Mouse (Mus musculus): ENCODE data around the gene Pdss2. TPM values are rescaled to one million over a fixed set of nuclear protein-coding genes. Genes with fewer than 3 reads are reported as not detected.
"Not testable (repeated sequence)": the region's sequence is repeated elsewhere in the genome, so short reads cannot be mapped to it uniquely, and the experiment has no call there.

Pdss2 gene
- polyA plus RNA-seq, 1 experiment from 2014 or later: 18.0 TPM

GRCm38 (mm10) chr10:43235758-43236669, 14.7 kb downstream of the Pdss2 start:
- H3K9me3 ChIP-seq (ENCODE audit: low read length): peaks cover 5% of the 10 kb centered on the region; the same call in 1 of the 2 replicates
- no peak for ATAC-seq (ENCODE audit: low FRiP score, low TSS enrichment)
- WGBS: 91% methylated on average over 5 of the region's 5 CpGs
- H3K9ac ChIP-seq (replicated peaks; ENCODE audit: low read length): no peak overlapping the region
- no peak overlapping the region for H3K4me3 ChIP-seq (ENCODE audit: low read length)
- H3K36me3 ChIP-seq (ENCODE audit: insufficient read depth, low read length): no peaks in the 10 kb centered on the region
- no peak overlapping the region for H3K4me2 ChIP-seq (replicated peaks; ENCODE audit: low read depth, low read length)
- no peak overlapping the region for H3K27ac ChIP-seq (ENCODE audit: low read length)
- no peaks in the 10 kb centered on the region for H3K4me1 ChIP-seq (ENCODE audit: insufficient read depth, low read length)
- no peaks in the 10 kb centered on the region for H3K27me3 ChIP-seq (ENCODE audit: insufficient read depth, low read length)

GRCm38 (mm10) chr10:43242215-43242614, 20.9 kb downstream of the Pdss2 start:
- no peak for ATAC-seq (ENCODE audit: low FRiP score, low TSS enrichment)
- no peak overlapping the region for H3K4me3 ChIP-seq (ENCODE audit: low read length)
- H3K27ac ChIP-seq (ENCODE audit: low read length): no peak overlapping the region
- no peaks in the 10 kb centered on the region for H3K27me3 ChIP-seq (ENCODE audit: insufficient read depth, low read length)
- H3K9me3 ChIP-seq (ENCODE audit: low read length): peaks cover 5% of the 10 kb centered on the region; the same call in 1 of the 2 replicates
- H3K4me1 ChIP-seq (ENCODE audit: insufficient read depth, low read length): peaks cover 20% of the 10 kb centered on the region
- no peak overlapping the region for H3K9ac ChIP-seq (replicated peaks; ENCODE audit: low read length)
- H3K4me2 ChIP-seq (replicated peaks; ENCODE audit: low read depth, low read length): no peak overlapping the region
- H3K36me3 ChIP-seq (ENCODE audit: insufficient read depth, low read length): no peaks in the 10 kb centered on the region
- 92% methylated on average over 8 of the region's 8 CpGs for WGBS

- Histone ChIP-seq H3K27ac (ENCODE audit: low read length) (no peak overlapping the region), H3K4me2 (replicated peaks; ENCODE audit: low read depth, low read length) (no peak overlapping the region), H3K36me3 (ENCODE audit: insufficient read depth, low read length) (no peaks in the 10 kb centered on the region), H3K9ac (replicated peaks; ENCODE audit: low read length) (no peak overlapping the region), H3K27me3 (ENCODE audit: insufficient read depth, low read length) (no peaks in the 10 kb centered on the region), H3K4me1 (ENCODE audit: insufficient read depth, low read length) (peaks cover 20% of the 10 kb centered on the region), H3K9me3 (ENCODE audit: low read length) (peaks cover 5% of the 10 kb centered on the region; the same call in 1 of the 2 replicates), H3K4me3 (ENCODE audit: low read length) (no peak overlapping the region)
- WGBS: 35% methylated on average over 3 of the region's 3 CpGs
- ATAC-seq (ENCODE audit: low FRiP score, low TSS enrichment): no peak
Observed at GRCm38 (mm10) chr10:43244262-43244806, 23.0 kb downstream of the Pdss2 start.

- Histone ChIP-seq H3K9me3 (ENCODE audit: low read length) (no peaks in the 10 kb centered on the region), H3K4me2 (replicated peaks; ENCODE audit: low read depth, low read length) (peak overlapping the region; percentile 39), H3K36me3 (ENCODE audit: insufficient read depth, low read length) (no peaks in the 10 kb centered on the region), H3K27me3 (ENCODE audit: insufficient read depth, low read length) (no peaks in the 10 kb centered on the region), H3K9ac (replicated peaks; ENCODE audit: low read length) (no peak overlapping the region), H3K4me3 (ENCODE audit: low read length) (peak overlapping the region; percentile 21; the same call in 1 of the 2 replicates), H3K4me1 (ENCODE audit: insufficient read depth, low read length) (peaks cover 20% of the 10 kb centered on the region), H3K27ac (ENCODE audit: low read length) (no peak overlapping the region; the same call in 1 of the 2 replicates)
- WGBS: 18% methylated on average over 17 of the region's 17 CpGs
- peak; percentile 6; the same call in 1 of the 2 replicates for ATAC-seq (ENCODE audit: low FRiP score, low TSS enrichment)
Observed at GRCm38 (mm10) chr10:43245461-43246200, 24.3 kb downstream of the Pdss2 start.

GRCm38 (mm10) chr10:43247994-43248393, 26.7 kb downstream of the Pdss2 start:
- WGBS: 55% methylated on average over 5 of the region's 5 CpGs
- H3K27ac ChIP-seq (ENCODE audit: low read length): no peak overlapping the region
- H3K36me3 ChIP-seq (ENCODE audit: insufficient read depth, low read length): no peaks in the 10 kb centered on the region
- H3K9ac ChIP-seq (replicated peaks; ENCODE audit: low read length): no peak overlapping the region
- H3K4me3 ChIP-seq (ENCODE audit: low read length): no peak overlapping the region
- no peak for ATAC-seq (ENCODE audit: low FRiP score, low TSS enrichment)
- H3K4me2 ChIP-seq (replicated peaks; ENCODE audit: low read depth, low read length): no peak overlapping the region
- no peaks in the 10 kb centered on the region for H3K27me3 ChIP-seq (ENCODE audit: insufficient read depth, low read length)
- no peaks in the 10 kb centered on the region for H3K9me3 ChIP-seq (ENCODE audit: low read length)
- H3K4me1 ChIP-seq (ENCODE audit: insufficient read depth, low read length): peaks cover 23% of the 10 kb centered on the region

- H3K4me3 ChIP-seq (ENCODE audit: low read length): no peak overlapping the region
Observed at GRCm38 (mm10) chr10:43252324-43252723, 31.0 kb downstream of the Pdss2 start.

GRCm38 (mm10) chr10:43256965-43257364, 35.7 kb downstream of the Pdss2 start:
- not testable (repeated sequence) for H3K4me1 ChIP-seq (ENCODE audit: insufficient read depth, low read length); H3K9me3 ChIP-seq (ENCODE audit: low read length); H3K9ac ChIP-seq (replicated peaks; ENCODE audit: low read length); H3K27me3 ChIP-seq (ENCODE audit: insufficient read depth, low read length); H3K27ac ChIP-seq (ENCODE audit: low read length); H3K4me2 ChIP-seq (replicated peaks; ENCODE audit: low read depth, low read length); ATAC-seq (ENCODE audit: low FRiP score, low TSS enrichment); H3K36me3 ChIP-seq (ENCODE audit: insufficient read depth, low read length); H3K4me3 ChIP-seq (ENCODE audit: low read length)
- WGBS: no CpG with 5 or more reads among the region's 1 CpGs

More at GRCm38 (mm10) chr10:43252324-43252723, 31.0 kb downstream of the Pdss2 start:
- Histone ChIP-seq H3K4me1 (ENCODE audit: insufficient read depth, low read length) (peaks cover 3% of the 10 kb centered on the region; the same call in 1 of the 2 replicates), H3K9ac (replicated peaks; ENCODE audit: low read length) (no peak overlapping the region), H3K27me3 (ENCODE audit: insufficient read depth, low read length) (no peaks in the 10 kb centered on the region), H3K4me2 (replicated peaks; ENCODE audit: low read depth, low read length) (no peak overlapping the region), H3K9me3 (ENCODE audit: low read length) (no peaks in the 10 kb centered on the region), H3K27ac (ENCODE audit: low read length) (0 out of 2 replicates have a peak overlapping the region, but pooled peaks have one; percentile 39), H3K36me3 (ENCODE audit: insufficient read depth, low read length) (no peaks in the 10 kb centered on the region)
- ATAC-seq (ENCODE audit: low FRiP score, low TSS enrichment): peak; percentile 35; the same call in 1 of the 2 replicates
- 35% methylated on average over 4 of the region's 4 CpGs for WGBS

GRCm38 (mm10) chr10:43257500-43257899, 36.2 kb downstream of the Pdss2 start:
- H3K4me2 ChIP-seq (replicated peaks; ENCODE audit: low read depth, low read length); H3K27me3 ChIP-seq (ENCODE audit: insufficient read depth, low read length); H3K4me1 ChIP-seq (ENCODE audit: insufficient read depth, low read length); H3K4me3 ChIP-seq (ENCODE audit: low read length); H3K9ac ChIP-seq (replicated peaks; ENCODE audit: low read length); H3K27ac ChIP-seq (ENCODE audit: low read length); ATAC-seq (ENCODE audit: low FRiP score, low TSS enrichment); H3K36me3 ChIP-seq (ENCODE audit: insufficient read depth, low read length); H3K9me3 ChIP-seq (ENCODE audit: low read length): not testable (repeated sequence)
- 86% methylated on average over 8 of the region's 8 CpGs for WGBS

GRCm38 (mm10) chr10:43271318-43271717, 50.0 kb downstream of the Pdss2 start:
- no peak overlapping the region for H3K4me2 ChIP-seq (replicated peaks; ENCODE audit: low read depth, low read length)
- H3K27me3 ChIP-seq (ENCODE audit: insufficient read depth, low read length): no peaks in the 10 kb centered on the region
- ATAC-seq (ENCODE audit: low FRiP score, low TSS enrichment): no peak
- no peaks in the 10 kb centered on the region for H3K9me3 ChIP-seq (ENCODE audit: low read length)
- H3K4me3 ChIP-seq (ENCODE audit: low read length): no peak overlapping the region
- H3K9ac ChIP-seq (replicated peaks; ENCODE audit: low read length): no peak overlapping the region
- no peaks in the 10 kb centered on the region for H3K36me3 ChIP-seq (ENCODE audit: insufficient read depth, low read length)
- H3K4me1 ChIP-seq (ENCODE audit: insufficient read depth, low read length): no peaks in the 10 kb centered on the region
- no peak overlapping the region for H3K27ac ChIP-seq (ENCODE audit: low read length)
- WGBS: 71% methylated on average over 2 of the region's 2 CpGs

Data from kidney, embryonic 16.5 days (tissue).